Mouse (Mus musculus) CD8-positive naive resting alpha-beta T cell, adult 2 months (primary cell): ENCODE data around the gene Vdac2.

Experiments
- DNase-seq, 2 experiments: peaks; one replicate each; pipeline ENCODE4 v3.0.0; 2022; ENCODE audit warnings: low read depth in 2 of 2, low spot score in 2 of 2

The Vdac2 gene

DNA sequence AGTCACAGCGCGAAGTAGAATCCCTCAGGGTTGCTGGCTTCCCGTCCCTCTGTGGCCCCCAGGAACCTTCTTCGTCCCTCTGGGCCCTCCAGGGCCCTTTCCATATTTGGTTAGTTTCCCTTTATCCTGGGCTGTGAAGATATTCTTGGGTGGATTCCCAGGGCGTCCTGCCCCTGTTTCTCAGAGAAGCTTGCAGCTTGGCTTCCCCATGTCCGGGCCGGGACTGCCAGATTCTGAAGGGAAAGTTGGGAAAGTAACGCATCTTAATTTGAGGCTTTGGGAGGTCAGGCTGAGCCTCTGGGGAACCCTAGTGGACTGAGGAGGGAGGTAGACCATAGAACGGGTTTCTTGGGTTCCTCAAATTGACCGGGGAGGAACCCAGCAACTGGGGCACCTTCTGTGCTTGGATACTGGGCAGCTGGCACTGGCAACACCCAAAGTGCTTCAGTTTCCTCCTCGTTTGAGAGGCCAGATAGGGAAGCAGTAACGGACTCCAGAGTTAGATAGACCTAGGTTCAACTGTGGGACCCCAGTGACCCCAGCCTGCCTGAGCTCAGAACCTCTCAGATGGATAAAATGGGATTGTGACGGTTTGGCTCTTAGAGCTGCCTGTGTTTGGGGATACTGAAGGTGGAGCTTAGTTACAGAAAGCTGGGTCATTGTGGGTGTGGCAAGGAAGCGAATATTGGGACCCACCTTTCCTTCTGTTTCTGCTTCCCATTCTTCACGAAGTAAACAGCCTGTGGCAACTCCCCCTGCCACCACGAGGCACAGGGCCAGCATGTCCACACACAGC lies 27.2 kb downstream of the Vdac2 start:
- no peak for DNase-seq

DNA sequence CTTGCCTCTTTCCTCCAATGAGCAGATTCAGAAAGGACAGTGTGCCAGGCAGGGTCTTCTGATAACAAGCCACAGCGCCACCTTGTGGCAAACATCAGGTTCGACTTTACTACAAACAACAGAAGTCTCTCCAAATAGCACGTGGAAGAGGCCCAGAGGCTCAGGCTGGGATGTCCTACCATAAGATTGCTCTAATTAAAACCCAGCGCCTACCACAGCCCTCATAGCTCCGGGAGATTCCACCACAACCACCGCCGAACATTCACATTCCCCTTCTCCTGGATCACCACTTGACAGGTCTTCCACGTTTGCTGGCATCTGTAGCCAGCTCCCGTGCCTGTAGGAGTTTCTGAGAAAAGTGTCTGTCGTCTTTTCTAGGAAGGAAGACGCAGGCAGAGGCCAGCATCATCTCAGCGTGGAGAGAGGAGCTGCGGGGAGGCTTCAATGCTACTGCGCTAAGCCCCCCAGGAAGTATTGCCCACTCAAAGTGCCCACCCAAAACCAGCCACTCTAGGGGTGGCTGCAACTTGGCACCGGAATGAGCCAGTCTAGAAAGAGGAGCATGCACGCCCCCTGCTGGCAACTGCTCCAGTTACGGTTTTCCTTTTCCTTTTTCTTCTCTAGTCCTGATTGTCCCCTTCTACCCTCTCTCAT lies 28.5 kb downstream of the Vdac2 start:
- peak; percentile 65 to 71 for DNase-seq

DNA sequence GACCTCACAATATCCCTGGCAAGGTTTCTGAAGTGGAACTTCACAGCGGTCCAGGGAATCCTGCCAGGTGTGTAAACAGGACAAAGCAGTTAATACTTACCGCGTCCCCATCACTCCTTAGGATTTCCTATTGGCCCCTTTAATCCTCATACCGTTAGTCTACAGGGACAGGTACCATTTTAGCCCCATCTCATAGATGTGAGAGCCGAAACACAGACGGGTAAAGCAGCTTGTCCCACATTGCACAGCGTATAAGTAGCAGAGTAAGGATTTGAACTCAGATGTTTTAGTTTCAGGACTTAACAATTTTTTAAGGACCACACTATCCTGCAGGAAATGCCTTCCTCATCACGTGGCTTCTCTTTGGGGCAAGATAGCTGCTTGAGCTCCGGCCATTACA lies 29.2 kb downstream of the Vdac2 start:
- DNase-seq = no peak

DNA sequence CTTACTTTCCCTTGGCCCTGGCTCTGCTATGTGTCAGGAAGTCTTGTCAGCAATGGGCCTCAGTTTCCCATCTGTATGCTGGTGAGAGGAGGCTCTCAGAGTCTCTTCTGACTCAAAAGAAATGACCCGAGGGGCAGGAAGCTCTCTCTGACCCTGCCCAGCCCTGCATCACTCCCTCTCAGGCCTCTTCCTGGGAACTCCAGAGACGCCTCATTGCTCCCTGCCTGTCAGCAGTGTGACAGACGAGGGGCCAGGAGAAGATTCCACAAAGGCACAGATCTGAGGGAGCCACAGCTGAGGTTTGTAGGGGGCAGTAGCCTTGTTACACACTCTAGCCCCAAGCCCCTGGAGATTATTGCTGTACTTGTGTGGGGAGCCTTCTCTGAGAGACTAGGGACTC lies 30.9 kb downstream of the Vdac2 start:
- DNase-seq = no peak

DNA sequence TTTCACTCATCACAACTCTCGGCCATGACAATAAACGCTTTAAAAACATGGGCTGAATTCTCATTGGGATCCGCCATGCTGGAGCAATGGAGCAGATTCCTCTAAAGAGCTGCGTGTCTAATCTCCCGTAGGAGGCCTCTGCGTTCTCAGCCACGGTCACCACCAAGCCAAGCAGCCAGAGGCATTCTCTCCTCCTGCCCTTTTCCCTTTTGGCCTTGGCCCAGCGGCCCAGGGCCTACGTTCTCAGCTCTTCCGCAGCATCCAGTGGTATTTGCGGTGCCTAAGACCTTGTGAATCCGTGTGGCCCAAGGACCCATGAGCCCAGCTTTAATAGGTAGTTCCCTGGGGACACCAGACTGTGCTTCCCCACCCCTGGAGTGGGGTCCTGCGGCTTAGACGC lies 31.8 kb downstream of the Vdac2 start:
- no peak for DNase-seq

DNA sequence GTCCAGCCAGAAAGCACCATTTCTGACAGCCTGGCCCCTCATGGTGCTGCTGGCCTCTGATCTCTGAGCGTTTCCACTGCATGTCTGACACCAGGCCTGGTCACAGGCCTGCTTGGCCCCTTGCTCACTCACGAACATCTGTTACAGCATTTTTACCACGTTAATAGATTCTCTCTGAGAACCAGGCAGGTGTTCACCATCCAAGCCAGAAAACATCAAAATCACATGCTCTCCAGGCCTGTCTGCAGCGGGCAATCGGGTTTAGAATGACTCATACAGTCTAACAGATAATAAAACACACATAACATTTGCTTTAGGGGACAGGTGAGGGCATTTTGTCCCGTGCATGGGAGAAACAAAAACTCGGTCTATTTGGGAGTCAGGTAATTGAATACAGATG lies 41.3 kb downstream of the Vdac2 start:
- DNase-seq = no peak

DNA sequence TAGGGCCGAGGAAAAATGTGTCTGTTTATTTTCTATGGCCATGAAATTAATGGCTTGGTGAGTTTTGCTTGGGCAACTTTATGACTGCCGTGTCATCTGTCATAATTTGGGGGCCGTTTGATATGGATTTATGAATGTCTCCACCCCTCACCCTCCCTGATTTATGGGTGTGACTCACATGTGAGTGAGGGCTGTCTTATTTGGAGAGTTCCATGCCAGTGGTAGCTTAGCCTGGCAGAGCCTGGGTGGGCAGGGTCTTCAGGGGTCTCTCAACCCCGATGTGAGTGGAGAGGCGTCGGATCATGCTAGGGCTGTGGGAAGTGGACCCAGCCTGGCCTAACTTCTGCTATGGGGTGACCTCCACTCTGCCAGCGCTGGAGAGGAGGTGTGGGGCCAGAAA lies 41.8 kb downstream of the Vdac2 start:
- no peak for DNase-seq

DNA sequence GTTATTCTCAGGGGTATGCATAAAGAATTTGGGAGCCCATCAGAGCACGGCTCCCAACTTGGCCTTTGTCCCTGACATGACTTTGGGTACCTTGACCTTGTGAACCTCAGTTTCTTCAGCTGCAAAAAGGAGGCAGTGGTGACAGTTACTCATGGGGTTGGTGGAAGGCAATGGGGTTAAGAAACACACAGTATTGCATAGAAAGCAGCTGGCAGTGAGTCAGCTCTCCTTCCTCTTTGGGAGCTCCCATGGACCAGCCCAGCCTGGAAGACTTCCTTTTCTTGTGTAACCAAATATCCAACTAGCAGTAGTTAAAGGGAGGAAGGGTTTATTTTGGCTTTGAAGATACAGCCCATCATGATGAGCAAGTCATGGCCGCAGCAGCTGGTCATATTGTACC lies 65.4 kb downstream of the Vdac2 start:
- DNase-seq = no peak

DNA sequence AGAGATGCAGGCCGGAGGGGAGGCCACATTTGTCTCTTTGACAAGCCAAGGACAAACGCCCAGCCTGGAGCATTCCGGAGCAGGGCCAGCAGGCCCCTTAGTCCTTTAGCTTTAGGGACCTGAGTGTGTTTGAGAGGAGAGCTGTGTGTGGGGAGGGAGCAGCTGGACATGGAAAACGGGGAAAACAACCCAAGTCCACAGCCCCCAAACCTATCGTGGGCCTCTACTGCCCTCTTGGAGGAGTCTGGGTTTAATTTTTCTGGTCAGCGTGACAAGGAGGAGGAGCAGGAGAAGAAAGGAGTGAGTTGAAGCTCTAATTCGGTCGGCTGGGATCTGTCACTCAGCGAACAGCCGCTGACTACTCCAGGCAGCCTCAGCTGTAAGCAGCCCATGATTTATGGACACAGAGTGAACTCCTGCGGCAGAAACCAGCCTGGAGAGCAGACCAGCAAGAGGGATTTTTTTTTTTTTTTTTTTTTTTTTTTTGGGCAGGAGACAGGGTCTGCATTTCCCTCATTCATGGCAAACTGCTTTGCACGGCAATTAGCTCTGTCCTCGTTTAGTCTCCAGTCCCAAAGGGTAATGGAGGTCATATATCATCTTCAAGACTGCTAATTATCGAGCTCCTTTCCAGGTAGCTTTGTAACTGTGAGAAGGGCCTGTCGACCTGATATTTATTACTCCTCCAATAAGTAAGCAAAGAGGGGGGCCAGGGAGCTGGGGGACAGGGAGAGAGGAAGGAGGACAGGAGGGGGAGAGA lies 66.7 kb downstream of the Vdac2 start:
- DNase-seq = no peak

DNA sequence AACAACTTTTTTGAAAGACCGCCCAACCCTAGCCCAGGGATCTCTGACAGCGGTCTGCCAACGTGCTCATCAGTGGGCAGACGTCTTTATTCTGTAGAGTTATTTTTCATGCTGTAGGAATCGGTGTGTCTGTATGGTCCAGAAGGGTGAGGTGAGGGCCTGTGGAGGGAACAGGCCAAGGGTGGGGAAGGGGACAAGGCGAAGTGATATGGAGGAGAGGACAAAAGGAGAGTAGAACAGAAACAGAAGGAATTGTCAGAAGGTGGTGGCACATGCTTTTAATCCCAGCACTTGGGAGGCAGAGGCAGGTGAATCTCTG lies 67.3 kb downstream of the Vdac2 start:
- no peak for DNase-seq
